Mouse (Mus musculus): Measurements from ENCODE around the gene Gtpbp1. TPM values are rescaled to one million over a fixed set of nuclear protein-coding genes. Genes with fewer than 3 reads are reported as not detected.
A peak's percentile ranks its signal among the peaks of the same experiment; 100 is the strongest.

Gtpbp1 gene
- polyA plus RNA-seq, 1 experiment from 2014 or later = 47.2 TPM

GRCm38 (mm10) chr15:79763601-79764246, 73.1 kb downstream of the Gtpbp1 start:
- no peak overlapping the region; the same call in 1 of the 2 replicates for H3K27ac ChIP-seq

GRCm38 (mm10) chr15:79764539-79765267, 74.1 kb downstream of the Gtpbp1 start:
- 83% methylated on average over 11 of the region's 11 CpGs for WGBS
- 0 out of 2 replicates have a peak overlapping the region, but pooled peaks have one; percentile 40 for H3K27ac ChIP-seq
- peaks cover 46% of the 10 kb centered on the region for H3K4me1 ChIP-seq
- no peak overlapping the region for H3K4me2 ChIP-seq
- ATAC-seq = no peak
- no peaks in the 10 kb centered on the region for H3K27me3 ChIP-seq
- no peak overlapping the region for H3K9ac ChIP-seq
- H3K36me3 ChIP-seq (ENCODE audit: poor library complexity, severe bottlenecking) = peaks cover 41% of the 10 kb centered on the region
- no peak overlapping the region for H3K4me3 ChIP-seq
- no peaks in the 10 kb centered on the region for H3K9me3 ChIP-seq (replicated peaks)

More at GRCm38 (mm10) chr15:79763601-79764246, 73.1 kb downstream of the Gtpbp1 start:
- Histone ChIP-seq H3K27me3 (no peaks in the 10 kb centered on the region), H3K9me3 (replicated peaks) (no peaks in the 10 kb centered on the region), H3K4me1 (peaks cover 40% of the 10 kb centered on the region), H3K4me2 (no peak overlapping the region), H3K4me3 (no peak overlapping the region), H3K36me3 (ENCODE audit: poor library complexity, severe bottlenecking) (peaks cover 41% of the 10 kb centered on the region), H3K9ac (0 out of 2 replicates have a peak overlapping the region, but pooled peaks have one; percentile 21)
- WGBS = 87% methylated on average over 7 of the region's 7 CpGs
- ATAC-seq = no peak

- H3K4me1 ChIP-seq = peaks cover 52% of the 10 kb centered on the region
- ATAC-seq = no peak
- H3K27ac ChIP-seq = 0 out of 2 replicates have a peak overlapping the region, but pooled peaks have one; percentile 40
These were observed 74.7 kb downstream of the Gtpbp1 start for GRCm38 (mm10) chr15:79765361-79765760.

GRCm38 (mm10) chr15:79766168-79766567, 75.5 kb downstream of the Gtpbp1 start:
- Histone ChIP-seq H3K4me3 (no peak overlapping the region), H3K27ac (peak overlapping the region; percentile 66; the same call in 1 of the 2 replicates), H3K9me3 (replicated peaks) (no peaks in the 10 kb centered on the region), H3K4me1 (peaks cover 60% of the 10 kb centered on the region), H3K4me2 (no peak overlapping the region), H3K27me3 (no peaks in the 10 kb centered on the region), H3K36me3 (ENCODE audit: poor library complexity, severe bottlenecking) (peaks cover 41% of the 10 kb centered on the region), H3K9ac (no peak overlapping the region)
- 72% methylated on average over 10 of the region's 10 CpGs for WGBS
- no peak for ATAC-seq

More at GRCm38 (mm10) chr15:79765361-79765760, 74.7 kb downstream of the Gtpbp1 start:
- Histone ChIP-seq H3K9me3 (replicated peaks) (no peaks in the 10 kb centered on the region), H3K36me3 (ENCODE audit: poor library complexity, severe bottlenecking) (peaks cover 41% of the 10 kb centered on the region), H3K9ac (no peak overlapping the region), H3K27me3 (no peaks in the 10 kb centered on the region), H3K4me3 (no peak overlapping the region), H3K4me2 (no peak overlapping the region)
- 86% methylated on average over 2 of the region's 2 CpGs for WGBS

- no peak for ATAC-seq
- WGBS = 81% methylated on average over 10 of the region's 10 CpGs
- Histone ChIP-seq H3K36me3 (ENCODE audit: poor library complexity, severe bottlenecking) (peaks cover 39% of the 10 kb centered on the region), H3K9ac (no peak overlapping the region), H3K4me1 (peaks cover 65% of the 10 kb centered on the region), H3K27me3 (no peaks in the 10 kb centered on the region), H3K27ac (peak overlapping the region; percentile 66), H3K4me3 (no peak overlapping the region), H3K9me3 (replicated peaks) (no peaks in the 10 kb centered on the region), H3K4me2 (no peak overlapping the region)
These were observed 76.0 kb downstream of the Gtpbp1 start for GRCm38 (mm10) chr15:79766586-79767071.

GRCm38 (mm10) chr15:79767327-79767961, 76.8 kb downstream of the Gtpbp1 start:
- H3K9me3 ChIP-seq (replicated peaks) = no peaks in the 10 kb centered on the region
- peak overlapping the region; percentile 66 for H3K27ac ChIP-seq
- H3K9ac ChIP-seq = no peak overlapping the region
- H3K4me2 ChIP-seq = no peak overlapping the region
- WGBS = 90% methylated on average over 16 of the region's 16 CpGs
- ATAC-seq = no peak
- no peaks in the 10 kb centered on the region for H3K27me3 ChIP-seq
- peaks cover 31% of the 10 kb centered on the region for H3K36me3 ChIP-seq (ENCODE audit: poor library complexity, severe bottlenecking)
- peaks cover 69% of the 10 kb centered on the region for H3K4me1 ChIP-seq
- H3K4me3 ChIP-seq = no peak overlapping the region

GRCm38 (mm10) chr15:79768302-79768701, 77.7 kb downstream of the Gtpbp1 start:
- Histone ChIP-seq H3K9ac (peak overlapping the region; percentile 2; the same call in 1 of the 2 replicates), H3K27ac (no peak overlapping the region), H3K27me3 (no peaks in the 10 kb centered on the region), H3K36me3 (ENCODE audit: poor library complexity, severe bottlenecking) (peaks cover 22% of the 10 kb centered on the region), H3K4me2 (no peak overlapping the region), H3K4me1 (peaks cover 75% of the 10 kb centered on the region), H3K4me3 (no peak overlapping the region), H3K9me3 (replicated peaks) (no peaks in the 10 kb centered on the region)
- 54% methylated on average over 6 of the region's 6 CpGs for WGBS
- ATAC-seq = no peak

- peaks cover 72% of the 10 kb centered on the region for H3K4me1 ChIP-seq
- H3K27ac ChIP-seq = peak overlapping the region; percentile 51; the same call in 1 of the 2 replicates
- WGBS = 63% methylated on average over 21 of the region's 21 CpGs
- no peaks in the 10 kb centered on the region for H3K9me3 ChIP-seq (replicated peaks)
- peaks cover 2% of the 10 kb centered on the region; the same call in 1 of the 2 replicates for H3K27me3 ChIP-seq
- no peaks in the 10 kb centered on the region for H3K36me3 ChIP-seq (ENCODE audit: poor library complexity, severe bottlenecking)
- 0 out of 2 replicates have a peak overlapping the region, but pooled peaks have one; percentile 21 for H3K9ac ChIP-seq
- H3K4me2 ChIP-seq = peak overlapping the region; percentile 32
- ATAC-seq = no peak
- no peak overlapping the region for H3K4me3 ChIP-seq
These were observed 80.1 kb downstream of the Gtpbp1 start for GRCm38 (mm10) chr15:79770629-79771240.

Other genes with a start within 250 kb of the Gtpbp1 start
- 200 and 208 TPM in 2 replicates for gene Csnk1e, start 235.3 kb upstream of the Gtpbp1 start, polyA plus RNA-seq (2015; fragmentation: Nextera tagmentation; extraction: Ambion mirVana)
- not detected in 2 replicates for gene Kcnj4, start 185.6 kb upstream of the Gtpbp1 start, polyA plus RNA-seq (2015; fragmentation: Nextera tagmentation; extraction: Ambion mirVana)
- 5.1 and 6.4 TPM in 2 replicates for gene Kdelr3, start 174.4 kb upstream of the Gtpbp1 start, polyA plus RNA-seq (2015; fragmentation: Nextera tagmentation; extraction: Ambion mirVana)
- 61.5 and 66.8 TPM in 2 replicates for gene Ddx17, start 144.1 kb upstream of the Gtpbp1 start, polyA plus RNA-seq (2015; fragmentation: Nextera tagmentation; extraction: Ambion mirVana)
- 1.4 and 1.5 TPM in 2 replicates for gene Dmc1, start 85.7 kb upstream of the Gtpbp1 start, polyA plus RNA-seq (2015; fragmentation: Nextera tagmentation; extraction: Ambion mirVana)
- gene Fam227a, start 31.9 kb upstream of the Gtpbp1 start, polyA plus RNA-seq (2015; fragmentation: Nextera tagmentation; extraction: Ambion mirVana) = 5.8 and 6.3 TPM in 2 replicates
- gene Cby1, start 31.6 kb upstream of the Gtpbp1 start, polyA plus RNA-seq (2015; fragmentation: Nextera tagmentation; extraction: Ambion mirVana) = 103 and 109 TPM in 2 replicates
- 288 TPM in 2 replicates for gene Tomm22, start 20.0 kb upstream of the Gtpbp1 start, polyA plus RNA-seq (2015; fragmentation: Nextera tagmentation; extraction: Ambion mirVana)
- gene Josd1, start 2.9 kb upstream of the Gtpbp1 start, polyA plus RNA-seq (2015; fragmentation: Nextera tagmentation; extraction: Ambion mirVana) = 17.9 and 18.7 TPM in 2 replicates
- gene Sun2, start 51.7 kb downstream of the Gtpbp1 start, polyA plus RNA-seq (2015; fragmentation: Nextera tagmentation; extraction: Ambion mirVana) = 8.1 and 8.4 TPM in 2 replicates
- gene Dnal4, start 87.0 kb downstream of the Gtpbp1 start, polyA plus RNA-seq (2015; fragmentation: Nextera tagmentation; extraction: Ambion mirVana) = 90.6 and 94.0 TPM in 2 replicates
- 7.9 and 8.3 TPM in 2 replicates for gene Nptxr, start 113.9 kb downstream of the Gtpbp1 start, polyA plus RNA-seq (2015; fragmentation: Nextera tagmentation; extraction: Ambion mirVana)
- not detected in 2 replicates for gene Npcd, start 143.4 kb downstream of the Gtpbp1 start, polyA plus RNA-seq (2015; fragmentation: Nextera tagmentation; extraction: Ambion mirVana)
- 39.0 and 43.8 TPM in 2 replicates for gene Cbx6, start 143.8 kb downstream of the Gtpbp1 start, polyA plus RNA-seq (2015; fragmentation: Nextera tagmentation; extraction: Ambion mirVana)
- gene Apobec3, start 200.8 kb downstream of the Gtpbp1 start, polyA plus RNA-seq (2015; fragmentation: Nextera tagmentation; extraction: Ambion mirVana) = 5.8 and 6.6 TPM in 2 replicates

Measured in forebrain, embryonic 13.5 days (tissue).